Mouse (Mus musculus) left cerebral cortex, postnatal 10 days (tissue): ENCODE data around the gene Sfrp4. TPM values are rescaled to one million over a fixed set of nuclear protein-coding genes. Genes with fewer than 3 reads are reported as not detected.
"Not testable (repeated sequence)": the region's sequence is repeated elsewhere in the genome, so short reads cannot be mapped to it uniquely, and the experiment has no call there.

Experiments used
- DNase-seq, 2 experiments: peaks; one replicate each; pipeline ENCODE4 v3.0.0; 2021 to 2022; ENCODE audit warnings: low spot score in 2 of 2, mixed read lengths in 1 of 2; ENCODE audit errors: extremely low spot score in 1 of 2
- intact Hi-C: fragments of 180-260 bp; cut with DNase I; formaldehyde crosslinking; loops from one replicate; pipeline ENCODE4 v1.15.1; 2025
- total RNA-seq, 2 experiments: library from RNA; stranded (reverse); gene quantifications; 2 replicates each; pipeline ENCODE4 v1.2.3; 2021

The Sfrp4 gene
- total RNA-seq: 1 to 10 TPM; 1.6 to 1.8 TPM

- intact Hi-C loops: loop anchor here (10.0 kb wide), 1 partner anchor 168 kb away; no protein-coding TSS in a partner anchor
- DNase-seq: peak in 1 of 2 experiments; percentile 76
These were observed at the start of gene Sfrp4 for GRCm38 (mm10) chr13:19622573-19623227. Gene Sfrp4 (plus strand): TSS chr13:19623104.

- DNase-seq, intact Hi-C loops: not testable (repeated sequence)
These were observed 48.2 kb upstream of the Sfrp4 start for GRCm38 (mm10) chr13:19574723-19575122.

- DNase-seq: no peak
- intact Hi-C loops: no loop called here
These were observed 47.0 kb upstream of the Sfrp4 start for GRCm38 (mm10) chr13:19575947-19576346.

GRCm38 (mm10) chr13:19590996-19591759, 31.7 kb upstream of the Sfrp4 start:
- intact Hi-C loops: no loop called here
- no peak for DNase-seq

GRCm38 (mm10) chr13:19595141-19595540, 27.8 kb upstream of the Sfrp4 start:
- DNase-seq: no peak
- intact Hi-C loops: no loop called here

GRCm38 (mm10) chr13:19599242-19599641, 23.7 kb upstream of the Sfrp4 start:
- intact Hi-C loops: no loop called here
- no peak for DNase-seq

- intact Hi-C loops: no loop called here
- DNase-seq: no peak
These were observed 20.4 kb upstream of the Sfrp4 start for GRCm38 (mm10) chr13:19602531-19602930.

- intact Hi-C loops: no loop called here
- DNase-seq: no peak
These were observed 19.2 kb upstream of the Sfrp4 start for GRCm38 (mm10) chr13:19603719-19604118.

- intact Hi-C loops: no loop called here
- no peak for DNase-seq
These were observed 18.0 kb upstream of the Sfrp4 start for GRCm38 (mm10) chr13:19604916-19605315.

GRCm38 (mm10) chr13:19608120-19608519, 14.8 kb upstream of the Sfrp4 start:
- DNase-seq: no peak
- intact Hi-C loops: no loop called here

- no peak for DNase-seq
- intact Hi-C loops: no loop called here
These were observed 10.6 kb upstream of the Sfrp4 start for GRCm38 (mm10) chr13:19612348-19612747.

- intact Hi-C loops: no loop called here
- DNase-seq: no peak
These were observed 9.9 kb upstream of the Sfrp4 start for GRCm38 (mm10) chr13:19612963-19613362.

GRCm38 (mm10) chr13:19613426-19613825, 9.5 kb upstream of the Sfrp4 start:
- DNase-seq: no peak
- intact Hi-C loops: no loop called here

GRCm38 (mm10) chr13:19614311-19614710, 8.6 kb upstream of the Sfrp4 start:
- intact Hi-C loops: no loop called here

GRCm38 (mm10) chr13:19618081-19618480, 4.8 kb upstream of the Sfrp4 start:
- intact Hi-C loops: no loop called here
- DNase-seq: no peak

More at GRCm38 (mm10) chr13:19614311-19614710, 8.6 kb upstream of the Sfrp4 start:
- DNase-seq: no peak

GRCm38 (mm10) chr13:19618841-19619215, 4.1 kb upstream of the Sfrp4 start:
- no peak for DNase-seq
- intact Hi-C loops: no loop called here

- intact Hi-C loops: no loop called here
- DNase-seq: peak; percentile 77 to 81
These were observed 3.5 kb upstream of the Sfrp4 start, which contains the start of gene Epdr1 for GRCm38 (mm10) chr13:19619216-19619927. Gene Epdr1 (minus strand): TSS chr13:19619927.

GRCm38 (mm10) chr13:19623228-19623905, 463 bp downstream of the Sfrp4 start:
- peak in 1 of 2 experiments; percentile 28 for DNase-seq

More at GRCm38 (mm10) chr13:19623228-19623905, 463 bp downstream of the Sfrp4 start:
- intact Hi-C loops: loop anchor here (10.0 kb wide), 1 partner anchor 169 kb away; no protein-coding TSS in a partner anchor
